Mouse (Mus musculus) midbrain, embryonic 14.5 days (tissue): ENCODE results near the gene Fam83e. TPM values are rescaled to one million over a fixed set of nuclear protein-coding genes. Genes with fewer than 3 reads are reported as not detected.

Source experiments
- ATAC-seq: fragments of 200-750 bp; cut with Nextera tagmentation; 2 replicates; pipeline ENCODE4 v1.8.0; 2017; ENCODE audit warnings: moderate number of reproducible peaks, moderate library complexity; ENCODE audit not compliant: low FRiP score, low TSS enrichment
- DNase-seq: peaks from one replicate; pipeline ENCODE4 v3.0.0-alpha.2; 2015
- H3K27ac ChIP-seq: fragments of 300-500 bp; sonication (generic); replicated peaks from 2 replicates; pipeline ENCODE4 v1.5.1; 2014; ENCODE audit warnings: mild to moderate bottlenecking, low read depth, low read length, moderate library complexity
- H3K27me3 ChIP-seq: fragments of 300-500 bp; sonication (generic); 2 replicates; pipeline ENCODE4 v1.6.1; 2014; ENCODE audit warnings: low read length, control low read depth, mixed read lengths; ENCODE audit not compliant: control insufficient read depth, insufficient read depth
- H3K36me3 ChIP-seq: fragments of 300-500 bp; sonication (generic); 2 replicates; pipeline ENCODE4 v1.6.1; 2014; ENCODE audit warnings: low read length, control low read depth; ENCODE audit not compliant: control insufficient read depth, insufficient read depth
- H3K4me1 ChIP-seq: fragments of 300-500 bp; sonication (generic); 2 replicates; pipeline ENCODE4 v1.6.1; 2014; ENCODE audit warnings: mild to moderate bottlenecking, antibody characterized with exemption, low read length, control low read depth; ENCODE audit not compliant: control insufficient read depth, insufficient read depth
- H3K4me2 ChIP-seq: fragments of 300-500 bp; sonication (generic); 2 replicates; pipeline ENCODE4 v1.6.1; 2014; ENCODE audit warnings: mild to moderate bottlenecking, low read length, moderate library complexity
- H3K4me3 ChIP-seq: fragments of 300-500 bp; sonication (generic); replicated peaks from 2 replicates; pipeline ENCODE4 v1.5.1; 2014; ENCODE audit warnings: low read depth, low read length
- H3K9ac ChIP-seq: fragments of 300-500 bp; sonication (generic); replicated peaks from 2 replicates; pipeline ENCODE4 v1.6.1; 2014; ENCODE audit warnings: mild to moderate bottlenecking, low read length, moderate library complexity
- H3K9me3 ChIP-seq: fragments of 300-500 bp; sonication (generic); 2 replicates; pipeline ENCODE4 v1.6.1; 2016; ENCODE audit warnings: low read length, control low read depth, mixed read lengths; ENCODE audit not compliant: control insufficient read depth
- WGBS: fragments of 180-500 bp; shearing (Covaris S2); extraction: QIAGEN DNeasy Blood & Tissue Kit; methylation state at CpG from one replicate; pipeline ENCODE4 v1.1.7; 2014; 5-methylcytosine and 5-hydroxymethylcytosine counted together
- polyA plus RNA-seq: library from polyadenylated mRNA; unstranded; fragments of >200 nt; fragmentation: Nextera tagmentation; extraction: Ambion mirVana; gene quantifications from 2 replicates; pipeline ENCODE4 v1.2.1, GENCODE M21; 2014

Fam83e gene
- polyA plus RNA-seq, 1 experiment from 2014 or later: 0.46 TPM

DNA sequence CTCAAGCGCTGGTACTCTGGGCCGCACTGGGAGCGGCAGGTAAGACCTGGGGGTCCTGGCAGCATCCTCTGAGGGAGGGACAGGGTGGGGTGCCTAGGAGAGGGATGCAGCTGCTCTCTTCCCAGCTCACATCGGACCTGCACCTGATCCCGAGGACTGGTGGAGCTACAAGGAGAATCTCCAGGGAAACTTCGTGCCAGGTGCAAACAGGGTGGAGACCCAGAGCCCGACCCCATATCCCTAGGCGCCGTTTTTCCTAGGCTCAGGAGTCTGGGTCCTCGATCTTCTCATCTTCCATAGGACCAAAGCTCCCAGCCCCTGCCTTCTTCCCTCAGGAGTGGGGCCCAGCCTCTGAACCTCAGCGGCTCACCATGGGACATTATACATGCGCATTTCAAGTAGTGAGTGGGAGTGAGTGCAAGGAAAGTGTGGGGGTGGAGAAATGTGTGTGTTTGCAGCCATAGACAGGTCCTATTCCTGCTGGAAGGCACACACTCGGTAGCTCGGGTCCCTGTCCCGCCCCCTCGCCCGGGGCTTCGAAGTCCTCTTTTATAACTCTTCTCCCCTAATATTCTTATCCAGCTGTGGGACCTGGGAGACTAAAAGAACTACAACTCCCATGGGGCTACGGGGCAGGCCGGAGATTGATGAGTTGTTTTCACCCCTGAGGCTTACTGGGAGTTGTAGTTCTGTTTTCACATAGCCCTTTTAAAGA is 20.6 kb upstream of the Fam83e start:
- Histone ChIP-seq H3K4me2 (peak overlapping the region; percentile 94), H3K9ac (peak overlapping the region; percentile 80), H3K9me3 (no peaks in the 10 kb centered on the region), H3K27ac (peak overlapping the region; percentile 86), H3K4me3 (peak overlapping the region; percentile 49), H3K4me1 (peaks cover 34% of the 10 kb centered on the region), H3K36me3 (no peaks in the 10 kb centered on the region), H3K27me3 (peaks cover 5% of the 10 kb centered on the region)
- WGBS: under 1% methylated on average over 20 of the region's 20 CpGs
- ATAC-seq (0 out of 2 replicates have a peak, but pooled peaks have one; percentile 6), DNase-seq (peak; percentile 94)

DNA sequence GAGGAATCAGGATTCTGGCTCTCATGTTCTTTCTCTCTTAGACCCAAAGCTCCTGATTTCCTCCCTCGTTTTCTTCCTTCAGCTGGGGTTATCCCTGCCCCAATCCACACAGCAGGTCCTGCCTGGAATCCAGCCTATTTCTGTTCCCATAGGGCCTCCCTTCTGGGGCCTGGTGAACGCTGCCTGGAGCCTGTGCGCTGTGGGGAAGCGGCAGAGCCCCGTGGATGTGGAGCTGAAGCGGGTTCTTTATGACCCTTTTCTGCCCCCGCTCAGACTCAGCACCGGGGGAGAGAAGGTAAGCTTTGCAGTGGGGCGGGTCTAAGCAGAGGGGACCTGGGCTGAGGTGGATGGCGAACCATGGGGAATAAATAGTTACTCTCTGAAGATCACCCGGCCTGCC is 19.9 kb upstream of the Fam83e start:
- H3K4me3 ChIP-seq: peak overlapping the region; percentile 49
- peak overlapping the region; percentile 94 for H3K4me2 ChIP-seq
- H3K9ac ChIP-seq: peak overlapping the region; percentile 24
- peaks cover 40% of the 10 kb centered on the region for H3K4me1 ChIP-seq
- 0 out of 2 replicates have a peak overlapping the region, but pooled peaks have one; percentile 58 for H3K27ac ChIP-seq
- DNase-seq (no peak), ATAC-seq (no peak)
- no peaks in the 10 kb centered on the region for H3K9me3 ChIP-seq
- peaks cover 5% of the 10 kb centered on the region for H3K27me3 ChIP-seq
- 31% methylated on average over 11 of the region's 11 CpGs for WGBS
- H3K36me3 ChIP-seq: no peaks in the 10 kb centered on the region

DNA sequence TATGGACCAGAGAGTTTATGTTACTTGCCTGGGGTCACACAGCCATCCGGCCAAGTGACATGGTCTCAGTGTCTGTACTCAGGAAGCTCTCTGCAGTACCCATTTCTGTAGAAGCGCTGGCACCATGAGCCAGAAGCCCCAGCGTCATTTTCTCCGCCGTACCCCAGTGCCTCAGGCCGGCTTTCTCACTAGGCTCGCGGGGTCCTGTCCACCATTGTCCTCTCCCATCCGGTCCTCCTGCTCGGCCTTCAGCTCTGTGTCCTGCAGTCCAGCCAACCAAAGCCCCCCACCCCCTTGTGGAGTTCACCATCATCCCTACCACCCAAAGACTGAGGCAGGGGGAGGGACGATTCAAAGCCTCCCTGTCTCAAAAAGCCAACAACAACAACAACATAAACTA is 19.4 kb upstream of the Fam83e start:
- no peak overlapping the region; the same call in 1 of the 2 replicates for H3K9ac ChIP-seq
- H3K27ac ChIP-seq: no peak overlapping the region
- no peaks in the 10 kb centered on the region for H3K9me3 ChIP-seq
- ATAC-seq (no peak), DNase-seq (no peak)
- 87% methylated on average over 11 of the region's 11 CpGs for WGBS
- no peak overlapping the region; the same call in 1 of the 2 replicates for H3K4me3 ChIP-seq
- peaks cover 45% of the 10 kb centered on the region for H3K4me1 ChIP-seq
- H3K27me3 ChIP-seq: peaks cover 5% of the 10 kb centered on the region
- H3K36me3 ChIP-seq: no peaks in the 10 kb centered on the region
- H3K4me2 ChIP-seq: peak overlapping the region; percentile 94

DNA sequence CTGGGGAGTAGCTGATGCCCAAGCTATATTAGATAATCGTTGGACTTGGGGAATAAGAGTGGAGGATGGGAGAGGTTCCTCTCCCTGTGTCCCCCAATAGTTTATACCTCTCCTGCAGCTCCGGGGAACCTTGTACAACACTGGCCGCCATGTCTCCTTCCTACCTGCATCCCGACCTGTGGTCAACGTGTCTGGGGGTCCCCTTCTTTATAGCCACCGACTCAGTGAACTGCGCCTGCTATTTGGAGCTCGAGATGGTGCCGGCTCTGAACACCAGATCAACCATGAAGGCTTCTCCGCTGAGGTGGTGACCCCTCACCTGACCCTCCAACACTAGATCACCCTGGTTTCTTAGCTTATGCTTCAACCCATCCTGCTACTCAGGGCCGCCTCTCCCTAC is 18.7 kb upstream of the Fam83e start:
- Histone ChIP-seq H3K9me3 (no peaks in the 10 kb centered on the region), H3K4me1 (peaks cover 52% of the 10 kb centered on the region), H3K9ac (no peak overlapping the region), H3K4me2 (no peak overlapping the region), H3K27ac (no peak overlapping the region), H3K27me3 (peaks cover 5% of the 10 kb centered on the region), H3K4me3 (no peak overlapping the region), H3K36me3 (no peaks in the 10 kb centered on the region)
- DNase-seq (no peak), ATAC-seq (no peak)
- WGBS: 93% methylated on average over 11 of the region's 11 CpGs

DNA sequence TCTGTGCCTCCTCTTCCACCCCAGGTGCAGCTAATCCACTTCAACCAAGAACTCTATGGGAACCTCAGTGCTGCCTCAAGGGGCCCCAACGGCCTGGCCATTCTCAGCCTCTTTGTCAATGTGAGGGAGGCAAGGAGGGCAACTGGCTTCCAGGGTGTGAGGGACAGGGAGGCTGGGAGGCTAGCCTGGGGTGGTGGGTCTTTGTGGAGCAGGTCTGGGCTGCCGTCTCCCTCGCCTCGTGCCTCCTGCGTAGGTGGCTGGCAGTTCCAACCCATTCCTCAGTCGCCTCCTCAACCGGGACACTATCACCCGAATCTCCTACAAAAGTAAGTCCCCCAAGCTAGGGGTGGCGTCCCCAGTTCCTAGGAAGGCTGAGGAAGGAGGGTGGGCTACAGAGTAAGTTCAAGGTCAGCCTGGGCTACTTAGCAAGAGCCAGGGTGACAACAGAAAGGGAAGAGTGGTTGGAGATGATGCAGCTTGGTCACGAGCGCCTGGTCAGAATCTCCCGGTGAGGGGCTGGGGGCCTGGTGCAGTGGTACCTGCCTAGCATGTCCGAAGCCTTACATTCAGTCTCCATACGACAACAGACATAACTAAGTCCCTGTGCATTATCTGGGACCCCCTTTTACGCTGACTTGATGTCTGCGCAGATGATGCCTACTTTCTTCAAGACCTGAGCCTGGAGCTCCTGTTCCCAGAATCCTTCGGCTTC is 18.0 kb upstream of the Fam83e start:
- no peaks in the 10 kb centered on the region for H3K9me3 ChIP-seq
- peak overlapping the region; percentile 56; the same call in 1 of the 2 replicates for H3K9ac ChIP-seq
- H3K27me3 ChIP-seq: peaks cover 5% of the 10 kb centered on the region
- 89% methylated on average over 17 of the region's 17 CpGs for WGBS
- no peak for ATAC-seq
- no peak for DNase-seq
- H3K4me3 ChIP-seq: peak overlapping the region; percentile 51
- H3K4me1 ChIP-seq: peaks cover 58% of the 10 kb centered on the region
- H3K36me3 ChIP-seq: no peaks in the 10 kb centered on the region
- peak overlapping the region; percentile 93; the same call in 1 of the 2 replicates for H3K27ac ChIP-seq
- peak overlapping the region; percentile 96 for H3K4me2 ChIP-seq

DNA sequence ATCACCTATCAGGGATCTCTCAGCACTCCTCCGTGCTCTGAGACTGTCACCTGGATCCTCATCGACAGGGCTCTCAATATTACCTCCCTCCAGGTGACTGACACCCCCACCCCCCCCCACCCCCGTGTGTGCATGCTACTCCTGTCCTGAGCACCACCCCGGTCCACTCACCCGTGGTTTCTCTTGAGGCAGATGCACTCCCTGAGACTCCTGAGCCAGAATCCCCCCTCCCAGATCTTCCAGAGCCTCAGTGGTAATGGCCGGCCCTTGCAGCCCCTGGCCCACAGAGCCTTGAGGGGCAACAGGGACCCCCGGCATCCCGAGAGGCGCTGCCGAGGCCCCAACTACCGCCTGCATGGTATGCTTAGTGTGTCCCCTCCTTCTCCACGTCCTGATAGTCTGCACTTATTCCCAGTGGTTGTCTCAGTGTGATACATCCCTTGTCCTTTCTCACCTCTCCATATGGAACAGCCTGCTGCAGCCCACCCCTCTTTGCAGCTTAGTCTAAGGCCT is 17.4 kb upstream of the Fam83e start:
- ATAC-seq (no peak), DNase-seq (no peak)
- peaks cover 2% of the 10 kb centered on the region for H3K27me3 ChIP-seq
- H3K27ac ChIP-seq: peak overlapping the region; percentile 93
- H3K9me3 ChIP-seq: no peaks in the 10 kb centered on the region
- peak overlapping the region; percentile 51 for H3K4me3 ChIP-seq
- peak overlapping the region; percentile 56 for H3K9ac ChIP-seq
- H3K4me1 ChIP-seq: peaks cover 64% of the 10 kb centered on the region
- peak overlapping the region; percentile 96 for H3K4me2 ChIP-seq
- WGBS: 34% methylated on average over 12 of the region's 12 CpGs
- no peaks in the 10 kb centered on the region for H3K36me3 ChIP-seq

DNA sequence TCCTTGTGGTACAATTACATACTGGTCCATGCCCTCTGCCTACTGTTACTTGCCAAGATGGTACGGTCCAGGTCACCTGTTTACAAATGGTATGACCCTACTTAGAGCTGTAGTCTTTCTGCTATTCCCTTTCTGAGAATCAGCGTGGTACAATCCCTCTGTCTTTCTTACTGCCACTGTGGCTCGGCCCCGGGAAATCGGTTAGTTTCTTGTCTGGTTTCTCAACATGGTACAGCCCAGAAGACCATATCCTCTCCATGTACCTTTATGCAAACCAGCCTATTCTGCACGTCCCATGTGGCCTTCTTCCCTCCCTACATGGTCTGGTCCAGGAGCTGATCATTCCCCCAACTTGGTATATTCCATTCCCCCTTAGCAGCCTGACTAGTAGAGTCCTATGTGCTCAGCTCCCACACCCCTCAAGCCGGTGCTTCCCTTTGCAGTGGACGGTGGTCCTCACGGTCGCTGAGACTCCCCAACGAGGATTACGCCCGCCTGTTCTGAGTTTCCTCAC is 16.9 kb upstream of the Fam83e start:
- peak; percentile 52 for ATAC-seq
- Histone ChIP-seq H3K27ac (peak overlapping the region; percentile 93), H3K4me2 (peak overlapping the region; percentile 96), H3K36me3 (no peaks in the 10 kb centered on the region), H3K4me1 (peaks cover 70% of the 10 kb centered on the region), H3K9me3 (no peaks in the 10 kb centered on the region), H3K27me3 (no peaks in the 10 kb centered on the region; the same call in 1 of the 2 replicates), H3K4me3 (peak overlapping the region; percentile 51), H3K9ac (peak overlapping the region; percentile 56)
- under 1% methylated on average over 13 of the region's 13 CpGs for WGBS
- DNase-seq: peak; percentile 89

DNA sequence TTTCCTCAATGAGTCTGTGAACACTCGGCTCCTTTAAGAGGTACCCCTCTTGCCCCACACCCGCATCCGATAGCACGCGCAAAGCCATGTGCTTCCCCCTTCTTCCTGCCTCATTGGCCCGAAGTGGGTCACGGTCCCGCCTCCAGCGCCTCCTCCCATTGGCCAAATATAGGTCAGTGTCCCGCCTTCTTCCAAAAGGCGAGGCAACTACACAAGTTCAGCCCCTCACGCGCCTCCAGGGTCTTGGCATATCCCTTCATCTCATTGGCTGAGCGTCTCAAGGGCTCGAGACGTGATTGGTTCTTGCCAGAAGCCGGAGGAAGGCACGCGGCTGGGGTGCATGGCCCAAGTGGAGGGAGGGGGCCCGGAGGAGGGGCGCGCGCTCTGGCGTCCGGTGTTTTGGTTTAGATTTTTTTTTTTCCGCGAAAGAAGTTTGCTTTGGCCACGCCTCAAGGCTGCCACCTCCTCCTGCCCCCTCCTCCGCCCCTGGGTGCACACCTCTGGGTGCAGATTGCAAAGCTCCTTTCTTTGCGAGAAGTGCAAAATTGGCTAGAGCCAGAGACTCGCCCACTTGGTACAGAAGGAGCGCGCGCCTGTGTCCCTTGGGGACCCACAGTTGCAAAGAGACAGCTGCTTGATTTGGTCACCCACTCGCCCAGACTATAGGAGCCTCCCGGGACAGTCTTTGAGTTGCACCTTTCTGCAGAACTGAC is 16.1 kb upstream of the Fam83e start, which contains the start of gene Dbp:
Dbp (plus strand) TSS at position 359 of the 713 bp plus-strand sequence.
- Histone ChIP-seq H3K4me2 (peak within 1 kb of the TSS; percentile 96), H3K4me1 (peaks cover 77% of the 10 kb centered on the region), H3K9ac (peak within 1 kb of the TSS; percentile 56), H3K9me3 (no peaks in the 10 kb centered on the region), H3K36me3 (peaks cover 2% of the 10 kb centered on the region; the same call in 1 of the 2 replicates), H3K4me3 (peak within 1 kb of the TSS; percentile 51), H3K27ac (peak within 1 kb of the TSS; percentile 93), H3K27me3 (no peaks in the 10 kb centered on the region)
- DNase-seq (peak; percentile 99), ATAC-seq (peak; percentile 89)
- WGBS: 0% methylated on average over 36 of the region's 36 CpGs
